Mouse (Mus musculus) brain, embryonic 14.5 days (tissue): Measurements from ENCODE around the gene Crtc3. TPM values are rescaled to one million over a fixed set of nuclear protein-coding genes. Genes with fewer than 3 reads are reported as not detected.

Experiments
- DNase-seq: peaks from one replicate; pipeline ENCODE4 v3.0.0-alpha.2; 2011; ENCODE audit warnings: low read depth
- CTCF ChIP-seq: fragments of 200-500 bp; IDR thresholded peaks from 2 replicates; pipeline ENCODE4 v1.5.1; 2012; ENCODE audit warnings: inconsistent platforms, mild to moderate bottlenecking, moderate library complexity, borderline replicate concordance; ENCODE audit not compliant: insufficient read depth, insufficient read length; ENCODE audit errors: extremely low read depth
- POLR2A ChIP-seq: fragments of 200-500 bp; IDR thresholded peaks from 2 replicates; pipeline ENCODE4 v1.6.1; 2012; ENCODE audit warnings: mild to moderate bottlenecking, inconsistent platforms, borderline replicate concordance; ENCODE audit not compliant: poor library complexity, insufficient read depth, insufficient read length, severe bottlenecking; ENCODE audit errors: extremely low read depth
- polyA plus RNA-seq: library from polyadenylated mRNA; depleted of rRNA; stranded (reverse); fragments of >200 nt; gene quantifications from 2 replicates; pipeline ENCODE4 v1.2.3, GENCODE M21; 2012

Crtc3 gene
- polyA plus RNA-seq, 1 experiment: 18.1 TPM

DNA sequence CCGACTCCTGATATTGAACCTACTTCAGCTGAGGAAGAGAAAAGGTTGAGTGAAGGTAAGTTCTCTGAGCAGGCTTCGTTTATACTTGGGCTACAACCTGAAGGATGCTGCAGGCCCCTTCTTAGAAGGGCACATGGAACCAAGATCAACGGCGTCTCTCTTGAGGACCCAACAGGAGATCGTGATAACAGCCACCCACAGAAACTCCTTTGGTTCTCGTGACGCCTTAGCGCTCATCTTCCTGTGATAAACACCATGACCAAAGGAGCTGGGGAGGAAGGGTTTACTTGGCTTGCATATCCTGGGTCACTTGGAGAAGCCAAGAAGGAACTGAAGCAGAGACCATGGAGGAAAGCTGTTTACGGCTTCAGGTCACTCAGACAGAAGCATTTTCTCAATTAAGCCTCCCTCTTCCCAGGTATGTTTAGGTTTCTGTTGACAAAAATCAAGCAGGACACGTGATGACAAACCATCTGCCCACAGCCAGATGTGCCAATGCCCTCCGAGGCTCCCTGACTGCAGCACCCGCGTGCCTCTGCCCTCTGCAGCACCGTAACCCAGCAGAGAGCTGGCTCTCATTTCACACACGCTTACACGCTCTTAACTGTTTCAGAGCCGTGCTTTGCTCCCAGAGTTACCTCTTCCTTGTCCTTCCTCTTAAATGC is 52.3 kb downstream of the Crtc3 start:
- DNase-seq: no peak
- TF ChIP-seq POLR2A (no peak), CTCF (no peak)

- no peak for DNase-seq
- no peak for TF ChIP-seq POLR2A
- TF ChIP-seq CTCF: no peak
These were observed 52.8 kb downstream of the Crtc3 start for GRCm38 (mm10) chr7:80635866-80636265.

DNA sequence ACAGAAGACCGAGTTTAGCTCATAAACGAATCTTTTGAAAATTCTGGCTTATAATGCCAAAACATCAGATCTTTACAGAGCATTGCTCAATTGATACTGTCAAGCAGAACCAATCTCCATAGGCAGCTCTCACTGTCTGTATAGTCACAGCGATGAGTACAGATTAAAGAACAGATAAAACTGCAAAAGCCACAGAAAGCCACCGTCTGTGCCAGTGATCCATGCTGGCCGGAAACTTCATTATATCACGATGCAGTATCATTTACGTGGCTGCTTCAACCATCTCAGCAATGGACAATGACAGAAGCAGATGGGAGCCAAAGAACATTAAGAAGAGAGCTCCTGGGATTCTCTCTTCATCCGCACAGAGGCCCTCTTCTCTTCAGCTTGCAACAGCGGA is 53.9 kb downstream of the Crtc3 start:
- no peak for TF ChIP-seq CTCF
- no peak for TF ChIP-seq POLR2A
- no peak for DNase-seq

DNA sequence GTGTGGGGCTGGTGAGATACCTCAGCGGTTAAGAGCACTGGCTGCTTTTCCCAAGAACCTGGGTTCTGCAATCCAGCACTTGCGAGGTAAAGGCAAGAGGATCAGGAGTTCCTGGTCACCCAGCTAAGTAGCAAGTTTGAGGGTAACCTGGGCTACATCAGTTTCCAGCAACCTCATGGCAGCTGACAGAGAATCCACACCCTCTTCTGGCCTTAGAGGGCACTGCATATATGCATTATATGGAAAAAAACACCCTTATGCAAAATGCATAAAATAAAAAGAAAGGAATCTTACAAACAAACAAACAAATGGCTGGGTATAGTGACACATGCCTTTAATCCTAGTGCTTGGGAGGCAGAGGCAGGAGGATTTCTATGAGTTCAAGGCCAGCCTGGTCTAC is 55.0 kb downstream of the Crtc3 start:
- no peak for TF ChIP-seq POLR2A
- TF ChIP-seq CTCF: no peak
- no peak for DNase-seq

DNA sequence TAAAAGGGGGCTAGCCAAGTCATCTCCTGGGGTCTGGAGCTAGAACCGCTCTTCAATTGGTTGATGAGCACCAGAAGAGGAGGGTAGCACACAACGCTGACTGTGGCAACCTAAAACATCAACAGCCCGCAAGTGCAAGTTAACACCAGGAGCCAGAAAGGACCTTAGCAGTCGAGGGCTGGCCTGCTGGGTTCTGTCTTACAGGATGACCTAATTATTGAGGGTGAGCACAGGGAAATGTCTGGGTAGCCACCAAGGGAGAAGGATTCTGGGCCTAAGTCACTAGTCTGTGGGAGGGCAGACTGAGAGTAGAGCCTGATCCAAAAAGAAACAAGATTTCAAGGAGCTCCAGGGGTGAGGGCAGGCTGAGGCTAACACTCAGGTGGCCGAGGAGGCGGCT is 56.7 kb downstream of the Crtc3 start:
- no peak for TF ChIP-seq CTCF
- no peak for TF ChIP-seq POLR2A

GRCm38 (mm10) chr7:80631405-80631804 is 57.3 kb downstream of the Crtc3 start:
- no peak for DNase-seq
- TF ChIP-seq CTCF (no peak), POLR2A (no peak)

More for the DNA sequence above, 56.7 kb downstream of the Crtc3 start:
- DNase-seq: no peak

GRCm38 (mm10) chr7:80629369-80629768 is 59.3 kb downstream of the Crtc3 start:
- no peak for TF ChIP-seq POLR2A
- TF ChIP-seq CTCF: no peak
- DNase-seq: no peak

- TF ChIP-seq CTCF: no peak
- no peak for TF ChIP-seq POLR2A
- DNase-seq: peak; percentile 80
These were observed 59.9 kb downstream of the Crtc3 start for GRCm38 (mm10) chr7:80628708-80629183.

DNA sequence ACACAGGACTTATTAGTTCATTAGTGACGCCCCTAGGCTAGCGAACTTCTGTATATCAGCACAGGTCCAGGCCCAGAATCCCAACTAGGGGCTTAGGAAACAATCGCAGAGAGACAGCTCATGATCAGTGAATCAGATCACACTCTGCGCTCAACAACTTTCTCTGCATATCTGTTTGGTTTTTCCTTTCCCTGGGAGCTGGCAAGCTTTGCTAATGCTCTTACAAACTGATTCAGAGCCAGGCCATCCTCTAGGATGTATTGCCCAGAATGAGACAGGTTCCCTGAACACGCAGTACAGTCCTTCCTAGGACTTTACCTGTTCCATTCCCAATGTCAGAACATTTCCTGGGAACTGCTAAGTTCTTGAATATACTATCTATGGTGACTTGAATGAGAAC is 61.7 kb downstream of the Crtc3 start:
- TF ChIP-seq CTCF: no peak
- no peak for TF ChIP-seq POLR2A
- no peak for DNase-seq

DNA sequence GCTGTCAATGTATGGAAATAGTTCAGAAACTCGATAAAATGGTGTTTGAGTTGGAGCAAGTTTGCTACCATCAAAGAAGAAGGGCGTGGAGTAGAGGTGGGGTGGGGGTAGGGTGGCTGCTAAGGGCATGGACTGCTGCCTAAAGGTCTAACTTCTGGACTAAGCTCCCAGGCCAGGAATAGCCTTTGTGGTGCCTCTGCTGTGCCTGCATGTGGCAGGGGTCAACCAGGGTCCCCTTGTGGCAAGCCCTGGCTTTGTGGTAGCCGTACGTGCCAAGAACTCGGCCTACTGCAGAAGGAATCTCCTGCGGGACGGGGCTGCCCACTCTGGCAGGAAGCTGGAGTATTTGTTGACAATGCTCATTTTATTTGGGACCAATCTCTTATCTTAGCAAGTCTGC is 62.8 kb downstream of the Crtc3 start:
- DNase-seq: no peak
- TF ChIP-seq POLR2A (no peak), CTCF (no peak)

DNA sequence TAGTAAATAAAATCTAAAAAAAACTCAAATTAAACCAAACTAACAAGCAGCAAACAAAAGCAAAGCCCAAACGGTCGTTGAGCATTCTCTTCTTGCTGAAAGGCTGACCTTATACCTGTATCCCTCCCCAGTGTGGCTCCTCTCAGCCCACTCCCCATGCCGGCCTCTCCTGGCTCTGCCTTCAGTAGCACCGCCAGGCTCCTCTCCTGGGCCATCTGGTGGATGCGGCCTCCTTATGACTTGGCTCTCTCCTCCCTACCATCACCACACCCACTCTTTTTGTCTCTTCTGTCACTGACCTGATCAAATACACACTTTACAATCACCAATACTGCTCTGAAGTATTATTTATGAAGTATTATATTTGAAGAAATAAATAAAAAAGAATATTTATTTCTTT is 65.4 kb downstream of the Crtc3 start:
- TF ChIP-seq CTCF (no peak), POLR2A (no peak)
- no peak for DNase-seq

GRCm38 (mm10) chr7:80616096-80616495 is 72.6 kb downstream of the Crtc3 start:
- DNase-seq: no peak
- no peak for TF ChIP-seq POLR2A
- no peak for TF ChIP-seq CTCF

DNA sequence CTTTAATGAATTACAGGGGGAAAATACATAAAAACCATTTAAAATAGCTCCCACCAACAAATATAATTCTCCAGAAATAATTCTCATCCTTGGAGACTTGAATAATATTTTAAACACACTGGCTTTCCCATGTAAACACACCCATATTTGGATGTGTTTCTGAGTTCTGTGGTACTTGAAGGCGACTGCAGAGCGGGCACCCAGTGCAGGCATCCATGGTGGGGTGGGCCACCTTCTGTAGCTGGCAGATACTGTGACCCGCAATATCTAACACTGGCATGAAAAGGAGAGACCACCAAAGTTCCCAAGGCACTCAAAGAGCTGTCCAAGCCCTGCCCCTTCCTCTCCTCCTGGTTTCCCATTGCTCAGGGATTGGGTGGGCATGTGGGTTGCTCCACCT is 74.6 kb downstream of the Crtc3 start:
- no peak for DNase-seq
- TF ChIP-seq POLR2A: no peak
- TF ChIP-seq CTCF: no peak

GRCm38 (mm10) chr7:80612191-80612787 is 76.4 kb downstream of the Crtc3 start:
- TF ChIP-seq CTCF (no peak), POLR2A (no peak)
- no peak for DNase-seq
